Mouse (Mus musculus) MEL (cell line): Measurements from ENCODE around the gene Il10rb.

Experiments
- CHD1 ChIP-seq: IDR thresholded peaks from 2 replicates; pipeline ENCODE4 v1.6.1; 2012; ENCODE audit warnings: low read depth, mild to moderate bottlenecking, inconsistent platforms, low read length, improper control_type of control experiment
- CTCF ChIP-seq, 3 experiments: IDR thresholded peaks in 2 of 3; conservative IDR thresholded peaks in 1 of 3; 2 replicates each; pipeline ENCODE4 v1.5.1; 2011 to 2012; ENCODE audit warnings: low read length in 3 of 3, low read depth in 2 of 3, mild to moderate bottlenecking in 2 of 3, improper control_type of control experiment in 1 of 3, inconsistent platforms in 1 of 3, mixed read lengths in 1 of 3, moderate library complexity in 1 of 3; ENCODE audit not compliant: control insufficient read depth in 1 of 3, insufficient read depth in 1 of 3, poor library complexity in 1 of 3, severe bottlenecking in 1 of 3
- ELF1 ChIP-seq: IDR thresholded peaks from 2 replicates; pipeline ENCODE4 v1.6.1; 2014; ENCODE audit warnings: low read depth, mild to moderate bottlenecking, inconsistent platforms, low read length, improper control_type of control experiment, moderate library complexity
- EP300 ChIP-seq, 2 experiments: IDR thresholded peaks; 2 replicates each; pipeline ENCODE4 v1.6.1; 2011; ENCODE audit warnings: improper control_type of control experiment in 2 of 2, low read length in 2 of 2, low read depth in 1 of 2, mild to moderate bottlenecking in 1 of 2
- GABPA ChIP-seq: IDR thresholded peaks from 2 replicates; pipeline ENCODE4 v1.6.1; 2012; ENCODE audit warnings: low read depth, mild to moderate bottlenecking, inconsistent platforms, low read length, improper control_type of control experiment, moderate library complexity
- JUND ChIP-seq: IDR thresholded peaks from 2 replicates; pipeline ENCODE4 v1.6.1; 2011; ENCODE audit warnings: low read depth, mild to moderate bottlenecking, improper control_type of control experiment, low read length
- MAFK ChIP-seq: IDR thresholded peaks from 2 replicates; pipeline ENCODE4 v1.6.1; 2011; ENCODE audit warnings: low read depth, mild to moderate bottlenecking, low read length, improper control_type of control experiment, borderline replicate concordance
- MEF2A ChIP-seq: IDR thresholded peaks from 2 replicates; pipeline ENCODE4 v1.6.1; 2014; ENCODE audit warnings: low read depth, mild to moderate bottlenecking, inconsistent platforms, low read length, improper control_type of control experiment; ENCODE audit not compliant: poor library complexity, insufficient replicate concordance, severe bottlenecking; ENCODE audit errors: extremely low read depth
- POLR2A ChIP-seq, 2 experiments: IDR thresholded peaks; 2 replicates each; pipeline ENCODE4 v1.6.1; 2011 to 2012; ENCODE audit warnings: low read length in 2 of 2, mild to moderate bottlenecking in 2 of 2, control low read depth in 1 of 2, improper control_type of control experiment in 1 of 2, low read depth in 1 of 2, moderate library complexity in 1 of 2; ENCODE audit not compliant: control insufficient read depth in 1 of 2, insufficient read depth in 1 of 2, poor library complexity in 1 of 2
- POLR2AphosphoS5 ChIP-seq: IDR thresholded peaks from 2 replicates; pipeline ENCODE4 v1.6.1; 2012; ENCODE audit warnings: low read depth, borderline replicate concordance, mild to moderate bottlenecking, inconsistent platforms, low read length, moderate library complexity, mixed read lengths
- USF1 ChIP-seq: IDR thresholded peaks from 2 replicates; pipeline ENCODE4 v1.6.1; 2014; ENCODE audit warnings: low read depth, mild to moderate bottlenecking, inconsistent platforms, low read length, improper control_type of control experiment, moderate library complexity
- ZC3H11A ChIP-seq: IDR thresholded peaks from 2 replicates; pipeline ENCODE4 v1.6.1; 2012; ENCODE audit warnings: low read depth, mild to moderate bottlenecking, inconsistent platforms, low read length, improper control_type of control experiment
- ZKSCAN1 ChIP-seq: IDR thresholded peaks from 2 replicates; pipeline ENCODE4 v1.6.1; 2012; ENCODE audit warnings: low read depth, mild to moderate bottlenecking, inconsistent platforms, low read length, improper control_type of control experiment, moderate library complexity

- no peak for TF ChIP-seq EP300 (IDR thresholded peaks at IDR 0.05; ENCODE audit: low read depth in 1 of 2, low read length in 2 of 2)
- no peak for TF ChIP-seq CTCF (IDR thresholded peaks at IDR 0.05 in 2 of 3, conservative IDR thresholded peaks at IDR 0.05 in 1 of 3; ENCODE audit: control insufficient read depth in 1 of 3, insufficient read depth in 1 of 3, low read depth in 2 of 3, low read length in 3 of 3, poor library complexity in 1 of 3, severe bottlenecking in 1 of 3)
- TF ChIP-seq POLR2A (IDR thresholded peaks at IDR 0.05; ENCODE audit: control insufficient read depth in 1 of 2, insufficient read depth in 1 of 2, low read depth in 1 of 2, low read length in 2 of 2, poor library complexity in 1 of 2), result no peak
- no peak for TF ChIP-seq GABPA
- TF ChIP-seq ZKSCAN1, result no peak
- no peak for TF ChIP-seq CHD1
- no peak for TF ChIP-seq ZC3H11A
- no peak for TF ChIP-seq USF1
- no peak for TF ChIP-seq MEF2A
- TF ChIP-seq JUND, result no peak
- TF ChIP-seq ELF1, result no peak
- TF ChIP-seq POLR2AphosphoS5, result no peak
- no peak for TF ChIP-seq MAFK
Measured at GRCm38 (mm10) chr16:91391421-91391820, 14.5 kb upstream of the Il10rb start, which contains the start of gene Gm21970.
